Mouse (Mus musculus) lung, embryonic 16.5 days (tissue): ENCODE measurements at regions not wholly inside any gene's neighbourhood (a gene's known extent, or its start where the extent isn't known, plus 50 kb on each side); places are given as distances from the start of the nearest gene placed in this dataset.

Experiments
- ATAC-seq: fragments of 200-750 bp; cut with Nextera tagmentation; 2 replicates; pipeline ENCODE4 v1.8.0; 2017; ENCODE audit warnings: low read depth, mild to moderate bottlenecking, moderate library complexity
- H3K27ac ChIP-seq: fragments of 300-500 bp; sonication (generic); 2 replicates; pipeline ENCODE4 v1.5.1; 2014; ENCODE audit warnings: mild to moderate bottlenecking, control low read depth, low read length
- H3K27me3 ChIP-seq: fragments of 300-500 bp; sonication (generic); 2 replicates; pipeline ENCODE4 v1.6.1; 2014; ENCODE audit warnings: low read depth, low read length, mixed read lengths; ENCODE audit not compliant: control insufficient read depth, insufficient read depth
- H3K36me3 ChIP-seq: fragments of 300-500 bp; sonication (generic); 2 replicates; pipeline ENCODE4 v1.6.1; 2014; ENCODE audit warnings: low read length; ENCODE audit not compliant: control insufficient read depth, insufficient read depth
- H3K4me1 ChIP-seq: fragments of 300-500 bp; sonication (generic); replicated peaks from 2 replicates; pipeline ENCODE4 v1.6.1; 2014; ENCODE audit warnings: low read length, mixed read lengths; ENCODE audit not compliant: control insufficient read depth, insufficient read depth
- H3K4me2 ChIP-seq: fragments of 300-500 bp; sonication (generic); 2 replicates; pipeline ENCODE4 v1.6.1; 2014; ENCODE audit warnings: low read depth, low read length, control low read depth
- H3K4me3 ChIP-seq: fragments of 300-500 bp; sonication (generic); 2 replicates; pipeline ENCODE4 v1.5.1; 2014; ENCODE audit warnings: mild to moderate bottlenecking, low read length, control low read depth
- H3K9ac ChIP-seq: fragments of 300-500 bp; sonication (generic); 2 replicates; pipeline ENCODE4 v1.6.1; 2014; ENCODE audit warnings: low read length, control low read depth
- H3K9me3 ChIP-seq: fragments of 300-500 bp; sonication (generic); 2 replicates; pipeline ENCODE4 v1.6.1; 2016; ENCODE audit warnings: low read length; ENCODE audit not compliant: control insufficient read depth
- WGBS: fragments of 180-500 bp; shearing (Covaris S2); extraction: QIAGEN DNeasy Blood & Tissue Kit; methylation state at CpG from one replicate; pipeline ENCODE4 v1.1.7; 2014; 5-methylcytosine and 5-hydroxymethylcytosine counted together

- Histone ChIP-seq H3K9me3 (no peaks in the 10 kb centered on the region), H3K4me1 (peaks cover 3% of the 10 kb centered on the region; the same call in 1 of the 2 replicates), H3K4me2 (no peak overlapping the region), H3K36me3 (no peaks in the 10 kb centered on the region), H3K27ac (no peak overlapping the region), H3K27me3 (no peaks in the 10 kb centered on the region), H3K9ac (no peak overlapping the region), H3K4me3 (no peak overlapping the region)
- ATAC-seq: no peak
- WGBS: 64% methylated on average over 3 of the region's 3 CpGs
Observed at GRCm38 (mm10) chr15:37166744-37167143, 159.2 kb upstream of the Zfp706 start.

- ATAC-seq: peak; percentile 70; the same call in 1 of the 2 replicates
Observed at GRCm38 (mm10) chr15:37165887-37166507, 158.4 kb upstream of the Zfp706 start.

GRCm38 (mm10) chr15:37165216-37165615 is 157.6 kb upstream of the Zfp706 start:
- H3K27ac ChIP-seq: no peak overlapping the region
- H3K4me2 ChIP-seq: no peak overlapping the region
- H3K4me1 ChIP-seq: peaks cover 3% of the 10 kb centered on the region; the same call in 1 of the 2 replicates
- H3K4me3 ChIP-seq: no peak overlapping the region
- H3K36me3 ChIP-seq: no peaks in the 10 kb centered on the region
- no peak for ATAC-seq
- H3K9ac ChIP-seq: no peak overlapping the region
- WGBS: 51% methylated on average over 2 of the region's 2 CpGs
- H3K9me3 ChIP-seq: no peaks in the 10 kb centered on the region
- no peaks in the 10 kb centered on the region for H3K27me3 ChIP-seq

More at GRCm38 (mm10) chr15:37165887-37166507, 158.4 kb upstream of the Zfp706 start:
- H3K9me3 ChIP-seq: no peaks in the 10 kb centered on the region
- peaks cover 3% of the 10 kb centered on the region; the same call in 1 of the 2 replicates for H3K4me1 ChIP-seq
- H3K4me3 ChIP-seq: no peak overlapping the region
- peak overlapping the region; percentile 31 for H3K4me2 ChIP-seq
- no peaks in the 10 kb centered on the region for H3K27me3 ChIP-seq
- H3K36me3 ChIP-seq: no peaks in the 10 kb centered on the region
- no peak overlapping the region for H3K27ac ChIP-seq
- 16% methylated on average over 12 of the region's 12 CpGs for WGBS
- H3K9ac ChIP-seq: 0 out of 2 replicates have a peak overlapping the region, but pooled peaks have one; percentile 0

- Histone ChIP-seq H3K9ac (no peak overlapping the region), H3K4me1 (peaks cover 8% of the 10 kb centered on the region), H3K36me3 (no peaks in the 10 kb centered on the region), H3K27me3 (no peaks in the 10 kb centered on the region), H3K4me3 (no peak overlapping the region), H3K4me2 (no peak overlapping the region), H3K9me3 (no peaks in the 10 kb centered on the region), H3K27ac (no peak overlapping the region)
- ATAC-seq: no peak
- WGBS: 37% methylated on average over 15 of the region's 15 CpGs
Observed at GRCm38 (mm10) chr15:37164191-37165135, 156.9 kb upstream of the Zfp706 start.

- Histone ChIP-seq H3K9ac (no peak overlapping the region), H3K4me2 (no peak overlapping the region), H3K9me3 (no peaks in the 10 kb centered on the region), H3K4me1 (peaks cover 9% of the 10 kb centered on the region), H3K27ac (no peak overlapping the region), H3K36me3 (no peaks in the 10 kb centered on the region), H3K27me3 (no peaks in the 10 kb centered on the region), H3K4me3 (no peak overlapping the region)
- WGBS: 56% methylated on average over 4 of the region's 4 CpGs
- ATAC-seq: no peak
Observed at GRCm38 (mm10) chr15:37159956-37160355, 152.4 kb upstream of the Zfp706 start.

GRCm38 (mm10) chr15:37159349-37159748 is 151.8 kb upstream of the Zfp706 start:
- no peaks in the 10 kb centered on the region for H3K36me3 ChIP-seq
- no peaks in the 10 kb centered on the region for H3K27me3 ChIP-seq
- H3K9me3 ChIP-seq: no peaks in the 10 kb centered on the region
- no peak overlapping the region for H3K4me3 ChIP-seq
- H3K4me1 ChIP-seq: peaks cover 9% of the 10 kb centered on the region
- H3K4me2 ChIP-seq: no peak overlapping the region
- ATAC-seq: peak; percentile 65
- H3K9ac ChIP-seq: no peak overlapping the region
- WGBS: 6% methylated on average over 4 of the region's 4 CpGs
- no peak overlapping the region for H3K27ac ChIP-seq

- H3K4me2 ChIP-seq: no peak overlapping the region
- 34% methylated on average over 4 of the region's 4 CpGs for WGBS
- no peaks in the 10 kb centered on the region for H3K27me3 ChIP-seq
- H3K4me3 ChIP-seq: no peak overlapping the region
- peak overlapping the region; percentile 17 for H3K27ac ChIP-seq
- H3K36me3 ChIP-seq: no peaks in the 10 kb centered on the region
- no peaks in the 10 kb centered on the region for H3K9me3 ChIP-seq
- H3K4me1 ChIP-seq: peaks cover 9% of the 10 kb centered on the region
- 0 out of 2 replicates have a peak, but pooled peaks have one; percentile 17 for ATAC-seq
- no peak overlapping the region for H3K9ac ChIP-seq
Observed at GRCm38 (mm10) chr15:37157386-37157785, 149.8 kb upstream of the Zfp706 start.

GRCm38 (mm10) chr15:37154934-37155333 is 147.4 kb upstream of the Zfp706 start:
- Histone ChIP-seq H3K9ac (no peak overlapping the region), H3K4me1 (peaks cover 8% of the 10 kb centered on the region), H3K27me3 (no peaks in the 10 kb centered on the region), H3K36me3 (no peaks in the 10 kb centered on the region), H3K9me3 (no peaks in the 10 kb centered on the region), H3K4me2 (no peak overlapping the region), H3K27ac (no peak overlapping the region), H3K4me3 (no peak overlapping the region)
- ATAC-seq: no peak
- 80% methylated on average over 4 of the region's 4 CpGs for WGBS

- Histone ChIP-seq H3K4me1 (no peaks in the 10 kb centered on the region), H3K4me2 (no peak overlapping the region), H3K27me3 (no peaks in the 10 kb centered on the region), H3K9me3 (no peaks in the 10 kb centered on the region), H3K36me3 (no peaks in the 10 kb centered on the region), H3K4me3 (no peak overlapping the region), H3K27ac (no peak overlapping the region), H3K9ac (no peak overlapping the region)
- ATAC-seq: no peak
- WGBS: 81% methylated on average over 6 of the region's 6 CpGs
Observed at GRCm38 (mm10) chr15:37153177-37153576, 145.6 kb upstream of the Zfp706 start.
